Mouse (Mus musculus): ENCODE data around the gene Lalba.

- TF ChIP-seq CTCF (conservative IDR thresholded peaks at IDR 0.05; ENCODE audit: insufficient read depth, insufficient read length, low read depth, low read length) (no peak), POLR2A (IDR thresholded peaks at IDR 0.05; ENCODE audit: low read depth, low read length) (no peak)
Measured at GRCm38 (mm10) chr15:98474958-98475357, 7.6 kb downstream of the Lalba start.

All from kidney, adult 2 months (tissue).